Mouse (Mus musculus) telencephalon, adult 2 months (tissue): ENCODE results near the gene Proser2.
A peak's percentile ranks its signal among the peaks of the same experiment; 100 is the strongest.

Source experiments
- DNase-seq: peaks from one replicate; pipeline ENCODE4 v3.0.0-alpha.2; 2011; ENCODE audit warnings: low read depth, low spot score

Gene Proser2

DNA sequence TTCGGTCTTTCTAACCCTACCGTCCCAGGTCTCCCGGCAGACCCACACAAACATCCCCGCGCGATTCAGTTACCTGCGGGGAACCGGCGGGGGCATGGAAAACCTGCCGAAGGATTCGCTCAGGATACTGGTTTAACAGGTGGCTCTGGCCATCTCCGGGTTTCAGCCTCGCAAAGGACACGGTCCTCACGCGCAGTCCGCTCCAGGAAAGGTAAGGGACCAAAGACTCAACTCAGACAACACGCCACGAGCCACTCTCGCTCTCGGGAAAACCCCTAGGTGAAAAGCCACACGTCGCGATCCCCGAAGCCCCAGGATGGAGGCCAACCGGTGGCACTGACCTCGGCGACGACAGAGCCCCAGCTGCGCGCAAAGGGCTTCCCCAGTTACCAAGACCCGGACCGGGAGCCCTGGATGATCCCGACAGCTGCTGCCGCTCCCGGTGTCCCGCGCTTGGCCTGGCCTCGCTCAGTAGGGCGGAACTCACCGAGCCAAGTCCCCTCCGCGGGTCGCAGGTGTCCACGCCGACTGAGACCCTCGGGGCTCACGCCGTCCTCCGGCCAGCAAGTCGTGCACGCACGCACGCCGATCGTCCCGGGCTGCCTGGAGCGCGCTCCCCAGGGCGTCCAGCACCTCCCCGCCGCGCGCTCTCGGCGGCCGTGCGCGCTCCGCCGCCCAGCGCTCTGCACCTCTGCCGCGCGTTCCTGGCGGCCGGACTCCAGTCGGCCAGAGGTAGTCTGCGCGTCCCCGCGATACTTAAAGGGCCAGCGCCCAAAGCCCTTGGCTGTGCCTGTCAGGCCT, at the start of gene Proser2:
Gene Proser2 (minus strand): TSS at position 657 of the 801 bp plus-strand sequence.
- DNase-seq, result peak; percentile 12

- DNase-seq, result no peak
Observed at GRCm38 (mm10) chr2:6179749-6180117, 49.7 kb upstream of the Proser2 start.

GRCm38 (mm10) chr2:6178901-6179748, 49.1 kb upstream of the Proser2 start:
- DNase-seq, result no peak

DNA sequence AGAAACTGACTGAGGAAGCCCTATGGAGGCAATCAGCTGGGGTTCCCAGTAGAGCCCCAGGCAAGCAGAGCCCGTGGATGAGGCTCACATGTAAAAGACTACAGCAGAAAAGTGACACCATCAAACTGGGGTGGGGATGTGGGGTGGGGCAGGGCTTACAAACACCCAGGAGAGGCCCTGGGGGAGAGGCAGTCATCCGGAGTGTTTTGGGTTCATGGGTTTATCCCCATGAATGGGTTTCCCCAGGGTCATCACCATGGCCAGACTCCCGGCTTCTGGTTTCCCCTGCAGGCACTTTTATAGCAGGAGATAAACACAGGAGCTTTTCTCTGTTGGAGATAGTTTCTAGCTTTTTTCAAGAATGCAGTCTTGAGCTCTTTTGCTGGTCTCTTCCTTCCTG, 43.0 kb upstream of the Proser2 start:
- DNase-seq, result no peak

DNA sequence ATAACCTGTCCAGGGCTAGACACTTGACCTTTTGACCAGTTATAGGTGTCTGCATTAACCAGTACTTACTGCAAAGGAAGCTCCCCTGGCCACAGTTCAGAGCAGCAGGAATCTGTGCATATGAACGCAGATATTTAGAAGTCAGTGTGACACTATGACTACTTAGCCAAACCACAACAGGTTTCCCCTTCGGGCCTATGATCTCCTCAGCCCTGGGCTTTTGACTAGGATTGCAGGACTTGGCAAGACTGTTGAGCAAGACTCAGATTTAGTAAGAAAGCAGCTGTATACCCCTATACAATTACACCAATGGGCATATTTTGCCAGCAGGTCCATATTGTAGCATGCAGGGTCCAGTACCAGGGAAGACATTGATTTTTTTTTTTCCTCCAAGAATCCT, 38.5 kb upstream of the Proser2 start:
- no peak for DNase-seq

DNA sequence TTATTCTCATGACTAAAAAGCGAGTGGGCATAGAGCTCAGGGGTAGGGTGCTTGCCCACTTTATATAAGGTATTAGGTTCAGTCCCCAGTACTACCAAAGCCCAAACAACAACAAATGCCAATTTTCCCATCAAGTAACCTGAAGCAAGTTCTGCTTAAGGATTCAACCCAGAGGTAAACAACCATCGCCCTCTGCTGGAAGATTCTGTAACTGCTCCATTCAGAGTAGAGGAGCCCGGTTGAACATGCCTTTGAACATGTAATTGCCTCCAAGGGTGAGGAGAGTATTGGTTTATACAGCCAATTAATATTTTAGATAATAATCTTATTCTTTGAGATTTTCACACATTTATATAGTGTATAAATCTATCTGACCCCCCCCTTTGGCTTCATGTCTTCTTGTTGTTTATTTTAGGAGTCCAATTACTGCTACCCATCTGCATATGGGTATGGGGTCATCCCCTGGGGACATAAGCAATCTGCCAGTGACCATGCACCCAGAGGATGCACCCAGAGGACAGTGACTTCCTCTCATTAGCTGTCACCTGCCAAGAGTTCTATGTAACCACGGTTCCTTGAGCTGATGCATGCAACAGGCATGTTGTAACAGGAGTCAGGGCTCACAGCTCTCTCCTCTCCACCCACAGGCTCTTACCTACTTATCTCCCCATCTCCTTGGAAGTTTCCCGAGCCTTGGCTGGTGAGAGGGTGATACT, 38.0 kb upstream of the Proser2 start:
- peak; percentile 55 for DNase-seq

- DNase-seq, result no peak
Observed at GRCm38 (mm10) chr2:6165771-6166170, 35.8 kb upstream of the Proser2 start.

DNA sequence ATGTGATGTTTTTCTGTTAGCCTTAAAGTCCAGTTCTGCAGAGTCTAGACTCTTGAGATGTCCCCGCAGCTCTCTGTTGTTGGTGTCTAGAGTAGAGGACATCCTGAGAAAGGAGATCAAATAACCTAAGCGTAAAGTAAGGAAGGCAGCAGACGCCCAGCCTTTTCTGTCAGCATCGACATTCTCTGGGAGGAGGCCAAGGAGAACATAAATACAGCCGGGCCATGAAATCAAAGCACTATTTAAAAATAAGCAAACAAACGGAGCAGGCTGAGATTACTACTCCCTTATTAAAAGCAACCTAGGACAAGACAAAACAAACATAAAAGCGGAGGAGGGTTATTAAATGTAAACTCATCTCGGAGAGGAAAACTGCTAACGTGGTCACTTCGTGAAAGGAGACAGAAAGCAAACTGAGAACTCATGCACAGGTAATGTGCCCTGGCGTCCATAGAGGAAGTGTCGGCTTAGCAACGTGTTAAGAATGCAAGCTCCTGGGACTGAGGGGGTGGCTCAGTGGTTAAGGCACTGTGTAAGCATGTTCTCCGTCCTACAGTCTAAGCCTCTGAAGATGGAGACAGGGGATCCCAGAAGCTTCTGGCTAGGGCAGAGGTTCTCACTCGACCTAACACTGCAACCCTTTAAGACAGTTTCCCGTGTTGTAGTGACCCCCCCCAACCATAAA, 34.7 kb upstream of the Proser2 start:
- no peak for DNase-seq

DNA sequence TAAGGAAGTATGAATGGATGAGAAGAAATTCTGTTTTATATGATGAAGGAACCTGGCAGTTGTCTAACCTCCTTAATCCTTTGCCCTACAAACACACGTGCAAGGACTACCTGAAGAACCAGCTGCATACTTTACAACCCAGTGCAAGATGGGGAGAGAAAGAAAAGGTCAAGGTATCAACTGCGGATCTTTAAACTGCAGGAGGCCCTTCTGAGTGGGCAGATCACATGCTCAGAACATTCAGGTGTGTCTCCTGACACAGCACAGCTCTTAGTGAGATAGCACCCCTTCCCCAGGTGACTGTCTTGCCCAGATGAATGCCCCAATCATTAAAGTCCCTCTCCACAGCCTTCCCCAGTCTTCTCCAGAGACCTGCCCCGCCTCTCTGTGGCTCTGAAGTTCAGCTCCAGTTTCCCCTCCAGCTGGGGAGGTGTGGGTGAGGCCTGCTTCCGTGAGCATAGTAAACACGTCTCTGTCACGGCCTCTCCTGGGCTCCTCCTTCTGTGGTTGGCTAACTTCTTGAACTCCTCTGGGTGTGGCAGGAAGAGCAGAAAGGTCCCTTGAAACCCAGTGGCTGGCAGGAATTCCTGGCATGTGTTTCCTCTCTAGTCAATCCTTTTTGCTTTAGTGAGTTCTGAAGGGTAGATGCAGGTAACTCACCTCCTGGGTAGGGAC, 32.5 kb upstream of the Proser2 start:
- no peak for DNase-seq

- DNase-seq, result no peak
Observed at GRCm38 (mm10) chr2:6159735-6160134, 29.7 kb upstream of the Proser2 start.

DNA sequence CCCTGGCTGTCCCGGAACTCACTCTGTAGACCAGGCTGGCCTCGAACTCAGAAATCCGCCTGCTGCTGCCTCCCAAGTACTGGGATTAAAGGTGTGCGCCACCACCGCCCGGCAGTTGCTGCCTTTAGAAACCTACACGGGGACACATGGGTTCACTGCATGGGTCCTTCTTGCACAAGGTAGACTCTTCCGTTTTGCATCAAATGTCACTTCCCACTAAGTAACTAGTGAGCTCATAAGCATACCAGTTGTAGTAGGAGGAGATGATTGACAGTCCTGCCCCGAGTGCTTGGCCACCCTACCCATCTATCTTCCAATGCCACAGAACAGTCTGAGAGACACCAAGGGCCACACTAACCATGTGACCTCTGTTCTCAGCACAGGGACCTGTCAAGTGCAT, 29.2 kb upstream of the Proser2 start:
- no peak for DNase-seq

DNA sequence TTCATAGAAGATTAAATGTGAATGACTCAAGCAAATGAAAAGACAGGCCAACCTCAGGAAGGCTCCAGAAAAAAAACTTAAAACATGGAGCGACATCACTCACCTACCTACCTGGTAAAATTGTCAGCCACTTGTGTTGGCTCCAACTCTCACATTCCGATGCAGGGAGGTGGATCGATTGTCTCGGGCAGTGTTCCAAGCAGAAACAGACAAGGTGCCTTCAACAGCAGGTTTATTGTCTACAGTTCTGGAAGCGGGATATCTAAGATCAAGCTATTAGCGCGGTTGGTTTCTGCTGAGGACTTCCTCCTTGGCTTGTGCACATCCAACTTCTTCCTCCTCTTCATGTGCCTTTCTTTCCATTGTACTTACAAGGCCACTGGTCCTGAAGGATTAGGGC, 27.6 kb upstream of the Proser2 start:
- no peak for DNase-seq

- no peak for DNase-seq
Observed at GRCm38 (mm10) chr2:6157208-6157607, 27.2 kb upstream of the Proser2 start.

DNA sequence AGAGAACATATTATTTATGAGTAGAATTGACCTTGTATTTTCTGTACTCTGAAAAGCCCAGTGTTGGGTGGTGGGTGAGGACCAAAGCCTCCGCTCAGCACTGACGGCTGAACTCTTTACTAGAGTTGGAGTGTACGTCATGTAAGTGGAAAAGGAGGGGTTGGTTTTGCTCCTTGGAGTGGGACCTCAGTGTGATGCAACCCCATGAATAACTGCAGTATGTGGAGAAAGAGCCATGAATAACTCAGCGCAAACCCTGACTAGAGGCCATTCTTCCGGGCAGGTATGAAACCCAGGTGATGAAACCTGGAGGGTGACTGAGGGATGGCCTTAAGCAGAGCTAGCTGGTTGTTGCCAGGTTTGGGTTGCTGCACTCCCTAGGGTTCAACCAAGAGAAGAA, 19.8 kb upstream of the Proser2 start:
- DNase-seq, result no peak

DNA sequence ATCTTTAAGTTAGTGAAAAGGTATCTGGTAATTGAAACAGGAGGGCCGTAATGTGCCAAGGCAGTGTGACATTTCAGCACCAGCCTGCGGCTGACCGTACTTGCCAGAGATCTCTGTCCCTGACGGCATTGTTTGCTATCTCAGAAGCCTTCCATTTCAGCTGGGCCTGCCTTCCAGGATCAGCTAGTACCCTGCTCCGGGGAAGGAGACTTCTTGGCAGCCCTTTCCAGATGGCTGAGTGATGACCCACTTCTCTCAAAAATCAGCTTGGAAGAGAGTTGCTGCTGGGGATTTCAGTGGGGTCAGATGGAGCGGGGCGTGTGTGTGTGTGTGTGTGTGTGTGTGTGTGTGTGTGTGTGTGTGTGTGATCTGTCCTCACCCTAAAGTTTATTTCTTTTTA, 16.9 kb upstream of the Proser2 start:
- no peak for DNase-seq

GRCm38 (mm10) chr2:6146257-6146656, 16.2 kb upstream of the Proser2 start:
- no peak for DNase-seq

DNA sequence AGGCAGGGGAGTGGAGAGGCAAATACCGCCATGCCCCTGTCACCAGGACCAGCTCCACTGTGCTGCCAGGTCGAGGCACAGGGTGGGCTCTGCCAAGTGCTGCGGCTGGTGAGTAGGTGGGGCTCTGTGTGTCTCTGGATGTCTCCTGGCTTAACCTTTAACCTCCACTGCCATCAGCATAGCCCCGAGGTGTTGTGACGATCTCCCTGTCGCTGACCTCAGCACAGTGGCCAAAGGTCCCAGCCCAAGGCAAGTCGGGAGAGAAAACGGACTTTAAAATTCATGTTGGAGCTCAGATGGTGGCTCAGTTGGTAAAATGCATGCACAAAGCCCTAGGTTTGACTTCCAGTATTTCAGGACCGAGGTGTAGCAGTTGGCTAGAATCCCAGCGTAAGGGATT, 15.6 kb upstream of the Proser2 start:
- DNase-seq, result no peak

GRCm38 (mm10) chr2:6142915-6143654, 13.1 kb upstream of the Proser2 start:
- no peak for DNase-seq

DNA sequence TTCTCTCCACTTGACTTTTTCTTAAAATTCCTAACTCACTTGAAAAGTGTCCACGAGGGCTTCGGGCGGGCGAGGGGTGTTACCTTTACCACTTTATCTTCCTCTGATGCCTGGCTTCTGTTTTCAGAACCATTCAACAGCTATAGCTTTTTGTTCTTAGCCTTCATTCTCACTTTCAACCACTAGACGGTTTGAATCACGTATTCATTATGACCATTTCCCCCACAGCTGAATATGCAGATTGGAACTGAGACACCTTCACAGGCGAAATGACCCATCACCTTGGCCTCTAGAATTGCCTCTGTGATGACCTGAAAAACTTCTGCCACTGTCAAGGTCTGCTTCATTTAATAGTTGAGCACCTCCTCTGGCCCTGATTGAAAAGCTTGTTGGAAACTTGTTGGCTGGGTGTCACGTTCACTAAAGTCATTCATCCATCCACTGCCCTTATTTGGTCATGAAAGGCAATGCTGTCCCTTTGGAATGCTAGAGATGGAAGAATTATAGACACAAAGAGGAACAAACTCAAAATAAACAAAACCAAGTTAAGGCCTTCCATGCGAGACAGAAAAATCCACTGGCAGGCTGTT, 10.7 kb upstream of the Proser2 start:
- no peak for DNase-seq

DNA sequence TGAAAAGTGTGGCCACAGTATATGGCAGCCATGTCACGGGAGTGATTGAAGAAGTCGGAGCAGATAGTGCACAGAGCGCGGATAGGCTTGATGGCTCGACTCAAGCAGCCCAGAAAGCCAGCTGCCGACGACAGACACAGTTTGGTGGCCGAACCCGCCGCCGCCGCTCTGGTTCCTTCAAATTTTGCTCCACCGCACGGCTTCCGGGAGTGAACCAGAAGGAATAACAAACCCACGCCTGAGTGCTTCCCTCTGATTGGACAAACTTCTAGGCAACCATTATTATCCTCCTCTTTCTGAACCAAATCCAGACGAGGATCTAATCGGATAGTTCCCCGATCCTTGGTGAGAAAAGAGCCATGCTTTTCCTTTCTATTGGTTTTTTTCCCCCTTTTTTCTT, 3.9 kb upstream of the Proser2 start:
- DNase-seq, result no peak
